Mouse (Mus musculus) liver, postnatal 0 days (tissue): ENCODE measurements around the gene Lipn. TPM values are rescaled to one million over a fixed set of nuclear protein-coding genes. Genes with fewer than 3 reads are reported as not detected.

Experiments used
- ATAC-seq: fragments of 200-750 bp; cut with Nextera tagmentation; 2 replicates; pipeline ENCODE4 v1.8.0; 2017; ENCODE audit warnings: mild to moderate bottlenecking, moderate library complexity
- DNase-seq: peaks from one replicate; pipeline ENCODE4 v3.0.0-alpha.2; 2016
- H3K27ac ChIP-seq: fragments of 300-500 bp; sonication (generic); 2 replicates; pipeline ENCODE4 v1.5.1; 2014; ENCODE audit warnings: antibody characterized with exemption, moderate library complexity, mild to moderate bottlenecking, low read depth
- H3K27me3 ChIP-seq: fragments of 300-500 bp; sonication (generic); 2 replicates; pipeline ENCODE4 v1.6.1; 2014; ENCODE audit warnings: low read length, control low read depth, mixed read lengths; ENCODE audit not compliant: insufficient read depth
- H3K36me3 ChIP-seq: fragments of 300-500 bp; sonication (generic); replicated peaks from 2 replicates; pipeline ENCODE4 v1.6.1; 2014; ENCODE audit warnings: mild to moderate bottlenecking, control low read depth, low read length, moderate library complexity, mixed read lengths; ENCODE audit not compliant: insufficient read depth
- H3K4me1 ChIP-seq: fragments of 300-500 bp; sonication (generic); 2 replicates; pipeline ENCODE4 v1.6.1; 2014; ENCODE audit warnings: antibody characterized with exemption, mild to moderate bottlenecking, control low read depth; ENCODE audit not compliant: insufficient read depth
- H3K4me2 ChIP-seq: fragments of 300-500 bp; sonication (generic); 2 replicates; pipeline ENCODE4 v1.6.1; 2014; ENCODE audit warnings: low read depth, mild to moderate bottlenecking, low read length, moderate library complexity, mixed read lengths
- H3K4me3 ChIP-seq: fragments of 300-500 bp; sonication (generic); 2 replicates; pipeline ENCODE4 v1.5.1; 2014; ENCODE audit warnings: low read depth, low read length
- H3K9ac ChIP-seq: fragments of 300-500 bp; sonication (generic); replicated peaks from 2 replicates; pipeline ENCODE4 v1.6.1; 2014; ENCODE audit warnings: mild to moderate bottlenecking, moderate library complexity
- H3K9me3 ChIP-seq: fragments of 300-500 bp; sonication (generic); 2 replicates; pipeline ENCODE4 v1.6.1; 2016; ENCODE audit warnings: mild to moderate bottlenecking, control low read depth, low read length, mixed read lengths
- CTCF ChIP-seq: sonication (generic); IDR thresholded peaks from 2 replicates; pipeline ENCODE4 v1.5.1; 2016; ENCODE audit warnings: antibody characterized with exemption, low read depth
- EP300 ChIP-seq: IDR thresholded peaks from 2 replicates; pipeline ENCODE4 v1.6.1; 2016; ENCODE audit warnings: antibody characterized with exemption, low read depth, mild to moderate bottlenecking
- WGBS: fragments of 180-500 bp; shearing (Covaris S2); extraction: QIAGEN DNeasy Blood & Tissue Kit; methylation state at CpG from one replicate; pipeline ENCODE4 v1.1.7; 2014; ENCODE audit not compliant: insufficient replicate concordance; 5-methylcytosine and 5-hydroxymethylcytosine counted together
- polyA plus RNA-seq: library from polyadenylated mRNA; unstranded; fragments of >200 nt; fragmentation: Nextera tagmentation; extraction: Ambion mirVana; gene quantifications from 2 replicates; pipeline ENCODE4 v1.2.1, GENCODE M21; 2015

The Lipn gene
- polyA plus RNA-seq: not detected in 2 replicates

GRCm38 (mm10) chr19:34066779-34067472, at the start of gene Lipn:
Lipn (plus strand) TSS chr19:34067358.
- H3K9me3 ChIP-seq: no peaks in the 10 kb centered on the region
- no peak within 1 kb of the TSS for H3K4me3 ChIP-seq
- no peak within 1 kb of the TSS for H3K4me2 ChIP-seq
- no peaks in the 10 kb centered on the region for H3K36me3 ChIP-seq
- no peak for DNase-seq
- ATAC-seq: no peak
- TF ChIP-seq EP300: no peak
- no peak for TF ChIP-seq CTCF
- WGBS: 67% methylated on average over 9 of the region's 9 CpGs
- no peaks in the 10 kb centered on the region for H3K27me3 ChIP-seq
- H3K4me1 ChIP-seq: no peaks in the 10 kb centered on the region
- no peak within 1 kb of the TSS for H3K9ac ChIP-seq
- no peak within 1 kb of the TSS for H3K27ac ChIP-seq

GRCm38 (mm10) chr19:34021440-34022172, 45.6 kb upstream of the Lipn start:
- no peaks in the 10 kb centered on the region for H3K27me3 ChIP-seq
- no peaks in the 10 kb centered on the region for H3K9me3 ChIP-seq
- DNase-seq (no peak), ATAC-seq (no peak)
- no peak overlapping the region for H3K27ac ChIP-seq
- no peaks in the 10 kb centered on the region for H3K36me3 ChIP-seq
- no peaks in the 10 kb centered on the region for H3K4me1 ChIP-seq
- TF ChIP-seq CTCF (no peak), EP300 (no peak)
- H3K4me3 ChIP-seq: no peak overlapping the region
- H3K9ac ChIP-seq: no peak overlapping the region
- WGBS: 71% methylated on average over 11 of the region's 11 CpGs
- H3K4me2 ChIP-seq: no peak overlapping the region

GRCm38 (mm10) chr19:34022759-34023158, 44.4 kb upstream of the Lipn start:
- Histone ChIP-seq H3K27me3 (no peaks in the 10 kb centered on the region), H3K9me3 (no peaks in the 10 kb centered on the region), H3K4me1 (no peaks in the 10 kb centered on the region), H3K4me2 (no peak overlapping the region), H3K4me3 (no peak overlapping the region), H3K36me3 (no peaks in the 10 kb centered on the region), H3K9ac (no peak overlapping the region), H3K27ac (no peak overlapping the region)
- no peak for TF ChIP-seq EP300
- TF ChIP-seq CTCF: peak; percentile 53
- no peak for DNase-seq
- 31% methylated on average over 3 of the region's 3 CpGs for WGBS
- ATAC-seq: no peak

- Histone ChIP-seq H3K27ac (no peak overlapping the region), H3K4me1 (no peaks in the 10 kb centered on the region), H3K4me3 (no peak overlapping the region), H3K9ac (no peak overlapping the region), H3K27me3 (no peaks in the 10 kb centered on the region), H3K4me2 (no peak overlapping the region), H3K9me3 (no peaks in the 10 kb centered on the region), H3K36me3 (no peaks in the 10 kb centered on the region)
- no peak for TF ChIP-seq CTCF
- no peak for TF ChIP-seq EP300
- no peak for DNase-seq
- WGBS: 62% methylated on average over 1 of the region's 1 CpGs
- no peak for ATAC-seq
These were observed 27.4 kb upstream of the Lipn start for GRCm38 (mm10) chr19:34039731-34040130.

- no peak overlapping the region for H3K4me2 ChIP-seq
- no peak for DNase-seq
- no peaks in the 10 kb centered on the region for H3K27me3 ChIP-seq
- TF ChIP-seq CTCF (no peak), EP300 (no peak)
- no peaks in the 10 kb centered on the region for H3K36me3 ChIP-seq
- no peak overlapping the region for H3K9ac ChIP-seq
- WGBS: 52% methylated on average over 6 of the region's 6 CpGs
- H3K4me3 ChIP-seq: no peak overlapping the region
- no peak overlapping the region for H3K27ac ChIP-seq
- H3K4me1 ChIP-seq: no peaks in the 10 kb centered on the region
- no peaks in the 10 kb centered on the region for H3K9me3 ChIP-seq
- no peak for ATAC-seq
These were observed 24.1 kb upstream of the Lipn start for GRCm38 (mm10) chr19:34043008-34043407.

GRCm38 (mm10) chr19:34049371-34050039, 17.7 kb upstream of the Lipn start:
- no peak overlapping the region for H3K27ac ChIP-seq
- TF ChIP-seq CTCF: no peak
- no peak for TF ChIP-seq EP300
- H3K9ac ChIP-seq: no peak overlapping the region
- H3K4me1 ChIP-seq: no peaks in the 10 kb centered on the region
- no peaks in the 10 kb centered on the region for H3K9me3 ChIP-seq
- no peak overlapping the region for H3K4me3 ChIP-seq
- H3K27me3 ChIP-seq: no peaks in the 10 kb centered on the region
- no peak for DNase-seq
- H3K36me3 ChIP-seq: no peaks in the 10 kb centered on the region
- ATAC-seq: no peak
- 85% methylated on average over 3 of the region's 3 CpGs for WGBS
- no peak overlapping the region for H3K4me2 ChIP-seq
